Mouse (Mus musculus) CD4-positive naive resting alpha-beta T cell, adult 76 days (primary cell): Measurements from ENCODE around the gene Fam120b. TPM values are rescaled to one million over a fixed set of nuclear protein-coding genes. Genes with fewer than 3 reads are reported as not detected.

ENCODE experiments used
- total RNA-seq: library from RNA; stranded (reverse); gene quantifications from one replicate; pipeline ENCODE4 v1.2.4, GENCODE M21; 2023

Gene Fam120b
- total RNA-seq = 30.7 TPM

GRCm38 (mm10) chr17:15395997-15396675, at the start of gene Fam120b:
Gene Fam120b (plus strand): TSS chr17:15396202.

GRCm38 (mm10) chr17:15376494-15377181, 19.4 kb upstream of the Fam120b start, which contains the start of gene Dll1:
Gene Dll1 (minus strand): TSS chr17:15376872.

Other genes with a start within 250 kb of the Fam120b start
- gene Dll1, start 19.3 kb upstream of the Fam120b start, total RNA-seq = 0.29 TPM
- gene Psmb1, start 103.5 kb downstream of the Fam120b start, total RNA-seq = 121 TPM
- 45.6 TPM for gene Tbp, start 103.7 kb downstream of the Fam120b start, total RNA-seq
- gene Pdcd2, start 131.1 kb downstream of the Fam120b start, total RNA-seq = 54.6 TPM
- 11.5 TPM for gene Prdm9, start 168.2 kb downstream of the Fam120b start, total RNA-seq